7 mouse cellular contexts compared by ENCODE assay signal in the genomic region with DNA sequence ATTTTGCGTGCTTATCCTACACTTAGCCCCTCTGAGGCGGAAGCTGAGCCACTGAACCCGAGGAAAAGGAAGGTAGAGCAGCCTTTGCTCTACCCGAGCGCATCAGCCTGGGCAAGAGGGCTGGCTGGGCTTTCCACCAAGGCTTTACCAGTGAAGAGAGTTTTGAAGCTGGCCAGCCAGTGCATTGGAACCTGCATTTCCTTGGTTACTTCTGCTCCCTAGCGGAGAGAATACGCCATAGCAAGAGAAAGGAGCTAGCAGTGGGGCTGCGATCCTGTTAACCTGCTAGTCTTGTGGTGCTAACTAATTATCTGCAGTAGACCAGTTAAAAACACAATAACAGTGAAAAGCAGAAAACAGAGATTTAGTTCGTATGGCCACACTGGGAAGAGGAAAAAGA. TPM values are rescaled to one million over a fixed set of nuclear protein-coding genes. Genes with fewer than 3 reads are reported as not detected.
DNase-seq lines count a peak whose midpoint lies in the region; ATAC-seq and TF ChIP-seq lines count a peak whose summit lies in the region.

No protein-coding gene starts in this region.

- peaks cover 69% of the 10 kb centered on the region for H3K36me3 ChIP-seq in liver, adult 2 months (ENCODE audit: control insufficient read depth, insufficient read depth, low read length)
- H3K36me3 ChIP-seq in liver, embryonic 11.5 days (ENCODE audit: control insufficient read depth, insufficient read depth, low read length), result peaks cover 37% of the 10 kb centered on the region

- H3K4me2 ChIP-seq in liver, embryonic 11.5 days, result no peak overlapping the region

- no peaks in the 10 kb centered on the region for H3K9me3 ChIP-seq in liver, embryonic 11.5 days (ENCODE audit: control insufficient read depth, low read length)

- H3K79me2 ChIP-seq in liver, adult 2 months (ENCODE audit: control insufficient read depth, insufficient read depth, low read length), result peaks cover 11% of the 10 kb centered on the region; the same call in 1 of the 2 replicates

- no peak overlapping the region for H3K4me3 ChIP-seq in liver, adult 2 months (ENCODE audit: insufficient read depth, low read depth, low read length)
- H3K4me3 ChIP-seq in liver, embryonic 11.5 days (ENCODE audit: low read depth, low read length), result no peak overlapping the region

- WGBS in liver, adult 2 months, result 86% methylated on average over 9 of the region's 9 CpGs
- WGBS in liver, embryonic 11.5 days, result 74% methylated on average over 9 of the region's 9 CpGs

- H3K9ac ChIP-seq in liver, adult 2 months (ENCODE audit: low read depth, low read length), result no peak overlapping the region
- H3K9ac ChIP-seq in liver, embryonic 11.5 days (ENCODE audit: low read depth, low read length), result no peak overlapping the region

- no peak for ATAC-seq in liver, embryonic 11.5 days (replicated peaks; ENCODE audit: low FRiP score)

- no peak for DNase-seq in liver, adult 2 months (ENCODE audit: extremely low read depth, low read depth, low spot score)
- DNase-seq in liver, embryonic 11.5 days (ENCODE audit: low spot score), result no peak
- peak; percentile 76 for DNase-seq in NIH3T3 (ENCODE audit: low read depth)
- peak; percentile 78 to 79 for DNase-seq in cerebellum, postnatal 14 days
- peak; percentile 60 for DNase-seq in kidney, postnatal 10 days
- peak; percentile 37 for DNase-seq in lung, postnatal 25 days (ENCODE audit: low spot score)
- no peak for DNase-seq in urinary bladder, postnatal 36 days (ENCODE audit: low spot score in 2 of 2)

- peak; percentile 26; the same call in 1 of the 2 replicates for TF ChIP-seq CTCF in liver, adult 2 months (IDR thresholded peaks at IDR 0.05; ENCODE audit: low read depth, low read length)

- no peak for TF ChIP-seq POLR2A in liver, adult 2 months (IDR thresholded peaks at IDR 0.05; ENCODE audit: extremely low read depth, insufficient read depth, low read length)

- no peaks in the 10 kb centered on the region for H3K27me3 ChIP-seq in liver, adult 2 months (ENCODE audit: control insufficient read depth, insufficient read depth, low read length)
- H3K27me3 ChIP-seq in liver, embryonic 11.5 days (replicated peaks; ENCODE audit: control insufficient read depth, insufficient read depth, low read length), result no peaks in the 10 kb centered on the region

- H3K27ac ChIP-seq in liver, adult 2 months (replicated peaks; ENCODE audit: insufficient read depth, low read depth, low read length), result no peak overlapping the region
- H3K27ac ChIP-seq in liver, embryonic 11.5 days (ENCODE audit: low read depth, low read length), result no peak overlapping the region

- H3K4me1 ChIP-seq in liver, adult 2 months (ENCODE audit: control insufficient read depth, insufficient read depth, low read length), result peaks cover 3% of the 10 kb centered on the region; the same call in 1 of the 2 replicates
- peaks cover 6% of the 10 kb centered on the region for H3K4me1 ChIP-seq in liver, embryonic 11.5 days (replicated peaks; ENCODE audit: control insufficient read depth, insufficient read depth, low read length)

RNA-seq across cellular contexts. Expression of a gene that starts 35.6 kb away (rescaled TPM):
- total RNA-seq in liver, adult 2 months (2014; rRNA removed), result 95.0 and 98.7 TPM in 2 replicates
- polyA plus RNA-seq in liver, adult 2 months (2012; rRNA removed), result 43.5 and 45.7 TPM in 2 replicates
- 18.6 and 20.4 TPM in 2 replicates for polyA plus RNA-seq in liver, embryonic 11.5 days (2014; fragmentation: Nextera tagmentation; extraction: Ambion mirVana)

RNA-seq across cellular contexts. Expression of a gene that starts 48.3 kb away (rescaled TPM):
- total RNA-seq in liver, adult 2 months (2014; rRNA removed), result 14.6 and 20.1 TPM in 2 replicates
- 2.7 and 3.9 TPM in 2 replicates for polyA plus RNA-seq in liver, adult 2 months (2012; rRNA removed)
- 28.8 and 30.3 TPM in 2 replicates for polyA plus RNA-seq in liver, embryonic 11.5 days (2014; fragmentation: Nextera tagmentation; extraction: Ambion mirVana)

RNA-seq across cellular contexts. Expression of a gene that starts 51.1 kb away (rescaled TPM):
- 0.13 and 0.74 TPM in 2 replicates for total RNA-seq in liver, adult 2 months (2014; rRNA removed)
- polyA plus RNA-seq in liver, adult 2 months (2012; rRNA removed), result 0.07 TPM in 1 of 2 replicates, not detected in the other
- polyA plus RNA-seq in liver, embryonic 11.5 days (2014; fragmentation: Nextera tagmentation; extraction: Ambion mirVana), result not detected in 2 replicates

Comparison
In these comparisons a context has a peak if more than half of its experiments do, and no peak if none do; other contexts are left out.
1. DNase-seq: peak in NIH3T3 (single experiment), cerebellum, postnatal 14 days (2 of 2), kidney, postnatal 10 days (single experiment) and lung, postnatal 25 days (single experiment); none in liver, adult 2 months (single experiment), liver, embryonic 11.5 days (single experiment) and urinary bladder, postnatal 36 days (0 of 2).